Mouse (Mus musculus) hindbrain, postnatal 0 days (tissue): ENCODE measurements around the gene Ift27. TPM values are rescaled to one million over a fixed set of nuclear protein-coding genes. Genes with fewer than 3 reads are reported as not detected.

Source experiments
- ATAC-seq: fragments of 200-750 bp; cut with Nextera tagmentation; 2 replicates; pipeline ENCODE4 v1.8.0; 2017; ENCODE audit warnings: mild to moderate bottlenecking, moderate TSS enrichment, moderate library complexity
- DNase-seq: peaks from one replicate; pipeline ENCODE4 v3.0.0-alpha.2; 2015; ENCODE audit warnings: low spot score
- H3K27ac ChIP-seq: fragments of 300-500 bp; sonication (generic); 2 replicates; pipeline ENCODE4 v1.5.1; 2014; ENCODE audit warnings: mild to moderate bottlenecking
- H3K27me3 ChIP-seq: fragments of 300-500 bp; sonication (generic); 2 replicates; pipeline ENCODE4 v1.6.1; 2014; ENCODE audit warnings: low read length, mixed read lengths; ENCODE audit not compliant: insufficient read depth
- H3K36me3 ChIP-seq: fragments of 300-500 bp; sonication (generic); 2 replicates; pipeline ENCODE4 v1.6.1; 2014; ENCODE audit warnings: low read length, mixed read lengths; ENCODE audit not compliant: insufficient read depth
- H3K4me1 ChIP-seq: fragments of 300-500 bp; sonication (generic); 2 replicates; pipeline ENCODE4 v1.6.1; 2014; ENCODE audit warnings: antibody characterized with exemption, low read length, mixed read lengths; ENCODE audit not compliant: insufficient read depth
- H3K4me2 ChIP-seq: fragments of 300-500 bp; sonication (generic); 2 replicates; pipeline ENCODE4 v1.6.1; 2014; ENCODE audit warnings: low read depth, mild to moderate bottlenecking, low read length, moderate library complexity, mixed read lengths
- H3K4me3 ChIP-seq: fragments of 300-500 bp; sonication (generic); 2 replicates; pipeline ENCODE4 v1.5.1; 2014; ENCODE audit warnings: low read length
- H3K9ac ChIP-seq: fragments of 300-500 bp; sonication (generic); replicated peaks from 2 replicates; pipeline ENCODE4 v1.6.1; 2014; ENCODE audit warnings: mild to moderate bottlenecking, low read length, moderate library complexity, mixed read lengths
- H3K9me3 ChIP-seq: fragments of 300-500 bp; sonication (generic); 2 replicates; pipeline ENCODE4 v1.6.1; 2016; ENCODE audit warnings: low read length, mixed read lengths
- CTCF ChIP-seq: IDR thresholded peaks from 2 replicates; pipeline ENCODE4 v1.5.1; 2016; ENCODE audit warnings: antibody characterized with exemption, control low read depth, low read depth
- WGBS: fragments of 180-500 bp; shearing (Covaris S2); extraction: QIAGEN DNeasy Blood & Tissue Kit; methylation state at CpG from one replicate; pipeline ENCODE4 v1.1.7; 2014; 5-methylcytosine and 5-hydroxymethylcytosine counted together
- polyA plus RNA-seq: library from polyadenylated mRNA; unstranded; fragments of >200 nt; fragmentation: Nextera tagmentation; extraction: Ambion mirVana; gene quantifications from 2 replicates; pipeline ENCODE4 v1.2.1, GENCODE M21; 2015
- total RNA-seq: library from RNA; depleted of rRNA; stranded (reverse); fragments of >200 nt; gene quantifications from 2 replicates; pipeline ENCODE4 v1.2.3, GENCODE M21; 2014

Gene Ift27
- total and polyA plus RNA-seq, 2 experiments from 2014 or later, result 38.5 to 122 TPM

DNA sequence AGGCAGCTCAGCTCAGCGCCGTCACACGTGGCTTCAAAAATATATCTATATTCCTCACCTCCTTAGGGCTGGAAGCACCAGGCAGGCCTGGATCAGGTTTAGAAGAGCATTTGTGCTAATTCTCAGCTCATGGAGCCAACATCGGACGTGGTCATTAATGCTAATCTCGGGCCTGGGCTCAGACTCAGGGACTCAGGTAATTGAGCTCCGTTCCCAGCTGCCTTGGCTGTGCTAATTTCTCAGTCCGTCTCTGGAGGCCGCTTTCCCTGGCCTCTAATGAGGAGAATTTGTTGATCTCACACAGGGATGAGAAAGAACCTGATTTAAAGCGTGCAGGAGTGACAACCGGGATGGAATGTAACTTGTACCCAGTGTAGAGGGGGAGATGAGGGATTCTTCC is 9.4 kb downstream of the Ift27 start:
- no peak overlapping the region for H3K4me2 ChIP-seq
- WGBS, result 66% methylated on average over 11 of the region's 11 CpGs
- no peak overlapping the region for H3K9ac ChIP-seq
- no peak for DNase-seq
- no peaks in the 10 kb centered on the region for H3K27me3 ChIP-seq
- H3K9me3 ChIP-seq, result no peaks in the 10 kb centered on the region
- H3K36me3 ChIP-seq, result no peaks in the 10 kb centered on the region; the same call in 1 of the 2 replicates
- ATAC-seq, result no peak
- TF ChIP-seq CTCF, result no peak
- H3K4me3 ChIP-seq, result no peak overlapping the region
- no peak overlapping the region for H3K27ac ChIP-seq
- H3K4me1 ChIP-seq, result no peaks in the 10 kb centered on the region

DNA sequence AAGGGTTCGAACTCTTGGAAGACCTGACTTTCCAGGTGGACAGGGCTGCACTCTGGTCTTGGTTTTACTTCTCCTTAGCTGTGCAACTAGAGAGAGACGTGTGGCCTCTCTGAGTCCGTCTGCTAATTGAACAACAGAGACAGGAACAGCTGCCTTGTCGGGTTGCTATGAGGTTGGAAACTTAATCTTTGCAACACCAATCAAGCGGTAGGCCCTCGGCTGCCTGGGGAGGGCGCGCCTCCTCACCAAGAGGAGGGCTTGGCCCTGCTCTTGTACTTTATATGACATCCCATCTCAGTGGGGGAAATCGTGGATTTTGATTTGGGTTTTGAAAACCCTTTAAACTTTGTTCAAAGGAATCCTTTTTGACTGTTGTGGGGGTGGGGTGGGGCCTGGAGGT is 12.0 kb downstream of the Ift27 start:
- Histone ChIP-seq H3K4me1 (0 out of 2 replicates have a peak, but pooled peaks cover 4% of the 10 kb centered on the region), H3K27me3 (no peaks in the 10 kb centered on the region), H3K4me2 (no peak overlapping the region), H3K27ac (no peak overlapping the region), H3K36me3 (no peaks in the 10 kb centered on the region; the same call in 1 of the 2 replicates), H3K9ac (no peak overlapping the region), H3K9me3 (no peaks in the 10 kb centered on the region), H3K4me3 (no peak overlapping the region)
- DNase-seq (no peak), ATAC-seq (no peak)
- no peak for TF ChIP-seq CTCF
- WGBS, result 82% methylated on average over 9 of the region's 9 CpGs

DNA sequence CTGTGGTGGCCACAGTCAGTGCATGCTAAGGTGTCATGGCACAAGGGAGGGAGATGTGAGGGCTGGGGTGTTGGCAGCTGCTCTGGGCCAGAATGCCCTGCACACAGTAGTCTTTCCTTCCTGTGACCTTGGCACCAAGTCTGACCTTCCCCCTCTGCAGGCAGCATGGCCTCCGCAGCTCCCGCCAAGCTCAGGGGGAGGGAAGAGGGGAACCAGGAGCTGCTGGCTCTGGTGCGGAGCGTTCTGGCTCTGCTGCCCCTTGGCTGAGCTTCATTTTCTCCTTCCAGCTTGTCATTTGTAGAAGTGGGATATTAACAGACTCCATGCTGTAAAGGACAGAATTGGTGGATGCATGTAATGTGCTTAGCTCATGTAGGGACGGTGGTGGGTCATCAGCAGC is 15.6 kb downstream of the Ift27 start:
- H3K9ac ChIP-seq, result no peak overlapping the region
- H3K9me3 ChIP-seq, result no peaks in the 10 kb centered on the region
- no peaks in the 10 kb centered on the region; the same call in 1 of the 2 replicates for H3K36me3 ChIP-seq
- TF ChIP-seq CTCF, result no peak
- no peaks in the 10 kb centered on the region for H3K27me3 ChIP-seq
- H3K27ac ChIP-seq, result no peak overlapping the region
- ATAC-seq, result no peak
- no peak for DNase-seq
- 78% methylated on average over 3 of the region's 5 CpGs for whole genome bisulfite sequencing
- H3K4me3 ChIP-seq, result no peak overlapping the region
- no peak overlapping the region for H3K4me2 ChIP-seq
- 0 out of 2 replicates have a peak, but pooled peaks cover 4% of the 10 kb centered on the region for H3K4me1 ChIP-seq

DNA sequence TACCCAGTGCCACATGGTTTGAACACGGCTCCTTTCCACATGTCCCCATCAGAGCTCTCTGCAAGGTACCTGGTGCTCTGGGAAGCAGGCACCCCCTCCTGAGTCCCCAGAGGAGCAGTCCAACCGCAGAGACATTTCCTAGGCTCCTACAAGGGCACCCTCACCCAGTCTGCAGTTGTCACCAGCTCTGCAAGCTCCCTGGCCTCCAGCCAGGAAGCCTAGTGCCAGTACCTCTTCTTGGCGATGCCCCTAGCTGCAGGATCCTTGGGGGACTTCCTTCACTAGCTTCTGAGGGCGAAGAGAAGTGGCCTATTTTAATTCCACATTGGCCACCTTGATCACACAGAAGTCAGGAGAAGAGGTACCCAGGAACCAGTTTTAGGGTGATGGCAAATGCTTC is 16.1 kb downstream of the Ift27 start:
- H3K9me3 ChIP-seq, result no peaks in the 10 kb centered on the region
- no peaks in the 10 kb centered on the region for H3K27me3 ChIP-seq
- no peak overlapping the region for H3K4me3 ChIP-seq
- 71% methylated on average over 4 of the region's 4 CpGs for WGBS
- no peak overlapping the region for H3K4me2 ChIP-seq
- H3K27ac ChIP-seq, result no peak overlapping the region
- ATAC-seq (no peak), DNase-seq (no peak)
- no peak overlapping the region for H3K9ac ChIP-seq
- TF ChIP-seq CTCF, result 0 out of 2 replicates have a peak, but pooled peaks have one; percentile 2
- H3K36me3 ChIP-seq, result no peaks in the 10 kb centered on the region
- H3K4me1 ChIP-seq, result 0 out of 2 replicates have a peak, but pooled peaks cover 4% of the 10 kb centered on the region

DNA sequence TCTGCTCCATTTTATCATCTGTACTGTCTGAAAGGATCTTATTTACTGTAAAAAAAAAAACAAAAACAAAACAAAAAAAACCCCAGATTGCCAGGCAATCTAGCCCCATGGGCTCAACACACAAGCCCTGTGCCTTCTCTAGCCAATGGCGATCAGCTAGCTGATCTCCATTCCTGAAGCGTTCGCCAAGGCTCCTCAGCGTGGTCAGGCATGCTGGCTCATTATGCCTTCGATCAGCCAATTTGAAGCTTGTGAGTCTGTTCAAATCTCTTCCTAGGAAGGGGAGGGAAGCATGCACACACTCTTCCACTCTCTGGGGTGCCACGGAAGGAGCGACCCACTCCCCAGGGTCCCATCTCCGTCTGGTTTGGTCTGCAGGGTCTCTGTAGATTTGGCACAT is 16.6 kb downstream of the Ift27 start:
- no peak overlapping the region for H3K4me2 ChIP-seq
- 0 out of 2 replicates have a peak, but pooled peaks cover 4% of the 10 kb centered on the region for H3K4me1 ChIP-seq
- no peak overlapping the region for H3K4me3 ChIP-seq
- H3K27ac ChIP-seq, result no peak overlapping the region
- WGBS, result 61% methylated on average over 8 of the region's 8 CpGs
- no peaks in the 10 kb centered on the region for H3K9me3 ChIP-seq
- DNase-seq (no peak), ATAC-seq (no peak)
- no peaks in the 10 kb centered on the region for H3K36me3 ChIP-seq
- TF ChIP-seq CTCF, result no peak
- no peak overlapping the region for H3K9ac ChIP-seq
- no peaks in the 10 kb centered on the region for H3K27me3 ChIP-seq

DNA sequence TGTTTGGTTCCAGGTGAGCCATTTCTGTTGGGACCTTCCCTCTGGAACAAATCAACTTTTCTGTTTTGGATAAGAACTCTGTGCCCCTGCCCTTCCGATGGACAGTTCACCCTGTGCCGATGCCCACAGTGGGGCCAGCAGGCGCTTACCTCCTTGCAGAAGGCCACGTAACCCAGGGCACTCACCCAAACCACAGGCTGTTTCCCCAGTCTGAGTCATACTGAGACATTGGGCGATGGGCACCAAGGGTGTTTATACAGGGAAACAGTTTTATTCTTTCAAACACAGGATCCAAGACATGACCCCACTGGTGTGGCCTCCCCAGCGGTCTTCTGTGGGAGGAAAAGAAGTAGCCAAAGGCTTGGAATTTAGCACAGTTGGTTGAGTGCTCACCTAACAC is 18.5 kb downstream of the Ift27 start:
- Histone ChIP-seq H3K27ac (no peak overlapping the region), H3K36me3 (no peaks in the 10 kb centered on the region), H3K4me3 (no peak overlapping the region), H3K9me3 (no peaks in the 10 kb centered on the region), H3K9ac (no peak overlapping the region), H3K4me1 (0 out of 2 replicates have a peak, but pooled peaks cover 4% of the 10 kb centered on the region), H3K4me2 (no peak overlapping the region), H3K27me3 (no peaks in the 10 kb centered on the region)
- DNase-seq, result no peak
- no peak for TF ChIP-seq CTCF
- WGBS, result 91% methylated on average over 6 of the region's 6 CpGs
- no peak for ATAC-seq

DNA sequence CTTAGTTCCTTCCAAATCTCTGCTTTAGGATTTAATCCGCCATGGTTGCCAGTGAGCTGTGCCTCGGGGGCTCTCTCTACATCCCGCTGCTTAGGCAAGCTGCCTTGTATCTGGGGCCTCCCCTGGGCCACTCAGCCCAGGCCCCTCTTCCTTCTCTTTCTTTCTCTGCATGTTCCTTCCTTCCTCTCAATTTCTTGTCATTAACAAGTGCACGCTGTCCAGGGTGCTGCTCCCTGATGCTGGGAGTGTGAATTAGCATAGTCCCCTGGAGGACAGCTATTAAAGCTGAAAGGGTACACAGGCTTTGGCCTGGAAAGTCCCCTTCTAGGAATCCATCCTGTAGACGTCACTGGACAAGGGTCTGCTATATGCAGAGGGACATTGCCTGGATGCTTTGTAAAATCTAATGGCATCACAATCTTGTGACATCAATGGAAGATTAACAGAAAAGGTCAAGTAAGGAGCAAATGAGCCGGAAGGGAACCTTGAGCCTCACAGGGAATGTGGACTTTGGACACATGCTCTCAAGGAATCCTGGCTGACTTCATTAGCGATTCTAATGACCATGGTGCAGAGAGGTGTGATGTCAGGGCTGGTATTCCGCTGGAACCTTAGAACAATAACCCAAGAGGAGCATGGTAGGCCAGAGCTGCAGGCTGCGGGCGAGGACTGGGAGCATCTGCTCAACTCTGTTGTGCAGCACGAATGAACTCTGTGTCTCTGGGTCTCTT is 20.7 kb downstream of the Ift27 start:
- Histone ChIP-seq H3K4me3 (no peak overlapping the region), H3K27me3 (no peaks in the 10 kb centered on the region), H3K9me3 (no peaks in the 10 kb centered on the region), H3K4me1 (0 out of 2 replicates have a peak, but pooled peaks cover 4% of the 10 kb centered on the region), H3K9ac (no peak overlapping the region), H3K27ac (no peak overlapping the region), H3K36me3 (no peaks in the 10 kb centered on the region), H3K4me2 (no peak overlapping the region)
- TF ChIP-seq CTCF, result no peak
- ATAC-seq (no peak), DNase-seq (no peak)
- 39% methylated on average over 11 of the region's 11 CpGs for WGBS
